Mouse (Mus musculus) forebrain, embryonic 10.5 days (tissue): Measurements from ENCODE around the gene Sqor. TPM values are rescaled to one million over a fixed set of nuclear protein-coding genes. Genes with fewer than 3 reads are reported as not detected.
A peak's percentile ranks its signal among the peaks of the same experiment; 100 is the strongest.

Source experiments
- DNase-seq: peaks from one replicate; pipeline ENCODE4 v3.0.0-alpha.2; 2017; ENCODE audit warnings: low spot score; ENCODE audit errors: extremely low spot score
- H3K27ac ChIP-seq: fragments of 300-500 bp; sonication (generic); 2 replicates; pipeline ENCODE4 v1.5.1; 2016; ENCODE audit warnings: mild to moderate bottlenecking
- H3K27me3 ChIP-seq: fragments of 300-500 bp; sonication (generic); 2 replicates; pipeline ENCODE4 v1.6.1; 2016; ENCODE audit warnings: mild to moderate bottlenecking; ENCODE audit not compliant: poor library complexity, severe bottlenecking
- H3K36me3 ChIP-seq: fragments of 300-500 bp; sonication (generic); replicated peaks from 2 replicates; pipeline ENCODE4 v1.6.1; 2016; ENCODE audit warnings: mild to moderate bottlenecking, moderate library complexity
- H3K4me1 ChIP-seq: fragments of 300-500 bp; sonication (generic); 2 replicates; pipeline ENCODE4 v1.6.1; 2016
- H3K4me3 ChIP-seq: fragments of 300-500 bp; sonication (generic); 2 replicates; pipeline ENCODE4 v1.5.1; 2016; ENCODE audit warnings: mild to moderate bottlenecking, moderate library complexity
- H3K9me3 ChIP-seq: fragments of 300-500 bp; sonication (generic); 2 replicates; pipeline ENCODE4 v1.6.1; 2016; ENCODE audit warnings: mild to moderate bottlenecking, moderate library complexity
- WGBS: fragments of 180-500 bp; shearing (Covaris S2); methylation state at CpG from one replicate; pipeline ENCODE4 v1.1.7; 2016; 5-methylcytosine and 5-hydroxymethylcytosine counted together
- polyA plus RNA-seq: library from polyadenylated mRNA; unstranded; fragments of >200 nt; fragmentation: Nextera tagmentation; extraction: Ambion mirVana; gene quantifications from 2 replicates; pipeline ENCODE4 v1.2.1, GENCODE M21; 2016

Gene Sqor
- polyA plus RNA-seq, 1 experiment from 2014 or later: 2.8 TPM

DNA sequence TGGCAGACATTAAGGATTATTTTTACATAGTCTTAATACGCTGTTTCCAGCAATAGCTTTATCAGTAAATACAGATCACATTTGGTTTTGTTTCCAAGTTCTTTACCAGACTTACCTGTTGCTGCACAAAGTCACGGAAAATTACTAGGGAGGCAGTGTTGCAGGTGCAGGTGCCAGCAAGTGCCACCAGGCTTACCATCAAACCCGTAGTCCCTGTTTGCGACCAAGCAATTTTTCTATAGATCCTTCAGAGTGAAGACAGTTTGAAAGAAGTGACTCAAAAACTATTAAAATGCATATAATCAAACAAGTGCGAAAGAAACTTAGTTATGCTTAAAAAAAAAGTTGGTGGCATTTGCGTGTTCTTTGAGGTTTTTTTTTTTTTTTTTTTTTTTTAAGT, 511 bp upstream of the Sqor start:
- H3K27ac ChIP-seq: no peak overlapping the region
- no peak for DNase-seq
- H3K4me3 ChIP-seq: peak overlapping the region; percentile 64
- H3K36me3 ChIP-seq: no peaks in the 10 kb centered on the region
- H3K27me3 ChIP-seq: peaks cover 48% of the 10 kb centered on the region
- no peaks in the 10 kb centered on the region for H3K9me3 ChIP-seq
- 50% methylated on average over 6 of the region's 6 CpGs for WGBS
- peaks cover 10% of the 10 kb centered on the region for H3K4me1 ChIP-seq

DNA sequence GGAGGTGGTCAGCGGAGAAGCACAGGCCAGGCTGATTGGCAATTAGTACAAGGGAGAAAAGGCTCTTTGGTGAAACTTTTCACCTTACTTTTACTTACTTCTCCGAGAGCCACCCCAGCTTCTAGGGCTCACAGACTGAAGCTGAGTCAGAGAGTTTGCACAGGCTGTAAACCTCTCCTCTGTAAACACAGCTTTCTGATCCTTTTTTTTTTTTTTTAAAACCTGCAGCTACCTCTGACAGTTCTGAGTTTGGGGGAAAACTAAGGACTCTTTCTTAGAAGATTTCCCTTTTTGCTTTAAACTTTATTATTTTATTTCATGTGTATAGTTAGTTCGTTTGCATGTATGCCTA, 733 bp downstream of the Sqor start:
- no peak for DNase-seq

DNA sequence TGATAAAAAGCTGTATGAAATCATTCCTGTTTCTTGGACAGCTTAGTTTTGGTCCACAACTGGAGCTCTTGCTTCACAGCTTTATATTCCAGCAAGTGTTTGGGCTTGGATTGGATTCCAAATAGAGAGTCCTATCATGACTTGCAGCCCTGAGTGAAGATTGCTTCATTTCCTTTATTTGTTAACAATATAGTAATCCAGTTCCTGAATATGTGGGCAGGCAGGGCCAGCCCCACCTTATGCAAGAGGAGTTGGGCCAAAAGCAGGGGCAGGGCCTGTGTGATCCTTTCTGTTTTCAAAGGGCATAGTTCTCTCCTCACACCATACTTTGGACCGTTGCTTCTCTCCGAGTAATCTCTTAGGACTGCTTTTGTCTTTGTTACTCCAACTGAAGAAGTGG, 6.0 kb downstream of the Sqor start:
- H3K27ac ChIP-seq: no peak overlapping the region
- H3K4me3 ChIP-seq: no peak overlapping the region
- no peak for DNase-seq
- no peaks in the 10 kb centered on the region for H3K4me1 ChIP-seq
- no peaks in the 10 kb centered on the region for H3K9me3 ChIP-seq
- WGBS: 89% methylated on average over 2 of the region's 2 CpGs
- H3K36me3 ChIP-seq: no peaks in the 10 kb centered on the region
- H3K27me3 ChIP-seq: peaks cover 13% of the 10 kb centered on the region

More for the DNA sequence above, 733 bp downstream of the Sqor start:
- WGBS: 34% methylated on average over 3 of the region's 3 CpGs
- H3K27me3 ChIP-seq: peaks cover 48% of the 10 kb centered on the region
- H3K4me1 ChIP-seq: peaks cover 10% of the 10 kb centered on the region
- no peaks in the 10 kb centered on the region for H3K9me3 ChIP-seq
- H3K36me3 ChIP-seq: no peaks in the 10 kb centered on the region
- peak overlapping the region; percentile 64 for H3K4me3 ChIP-seq
- H3K27ac ChIP-seq: no peak overlapping the region

DNA sequence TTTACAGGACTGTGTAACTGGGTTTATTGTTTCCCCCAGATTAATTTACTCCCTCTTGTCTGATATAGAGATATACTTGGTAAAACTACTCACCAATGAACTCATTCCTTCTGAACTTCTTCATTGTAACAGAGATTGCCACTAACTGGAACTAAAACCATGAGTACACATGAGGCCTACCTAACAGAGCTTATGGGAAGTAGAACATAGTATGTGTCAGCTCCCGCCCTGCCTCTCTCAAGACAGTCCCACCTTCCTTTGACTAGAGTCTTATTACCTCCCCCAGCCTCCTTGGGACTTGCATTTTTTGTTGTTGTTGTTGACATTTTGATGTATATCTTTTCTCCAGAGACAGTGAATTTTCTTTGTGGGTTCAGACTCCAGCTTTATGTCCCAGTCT, 7.9 kb downstream of the Sqor start:
- 93% methylated on average over 1 of the region's 1 CpGs for WGBS
- no peaks in the 10 kb centered on the region for H3K27me3 ChIP-seq

DNA sequence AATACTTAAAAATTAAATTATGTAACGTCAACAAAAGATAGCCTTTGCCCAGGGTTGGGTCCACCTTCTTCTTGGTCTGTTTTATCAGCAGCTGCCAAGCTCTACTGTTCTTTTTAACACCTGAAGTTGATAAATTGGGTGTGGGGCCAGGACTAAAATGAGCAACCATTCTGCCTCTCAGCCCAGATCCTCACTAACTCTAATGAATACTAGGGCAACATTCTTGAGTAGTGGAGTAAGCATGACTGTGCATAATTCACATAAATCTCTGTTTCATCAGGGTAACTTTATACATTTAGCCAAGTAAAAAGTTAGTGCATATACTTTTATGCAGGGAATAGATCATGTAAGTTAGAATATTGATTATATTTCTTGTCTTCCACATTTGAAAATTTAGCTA, 10.5 kb downstream of the Sqor start:
- no peaks in the 10 kb centered on the region for H3K27me3 ChIP-seq
- WGBS: 88% methylated on average over 1 of the region's 1 CpGs
- no peak overlapping the region for H3K27ac ChIP-seq
- H3K9me3 ChIP-seq: no peaks in the 10 kb centered on the region
- H3K36me3 ChIP-seq: no peaks in the 10 kb centered on the region
- DNase-seq: no peak
- H3K4me1 ChIP-seq: no peaks in the 10 kb centered on the region
- H3K4me3 ChIP-seq: no peak overlapping the region

More for the DNA sequence above, 7.9 kb downstream of the Sqor start:
- H3K4me1 ChIP-seq: no peaks in the 10 kb centered on the region
- no peaks in the 10 kb centered on the region for H3K36me3 ChIP-seq
- no peaks in the 10 kb centered on the region for H3K9me3 ChIP-seq
- H3K4me3 ChIP-seq: no peak overlapping the region
- no peak for DNase-seq
- no peak overlapping the region for H3K27ac ChIP-seq

DNA sequence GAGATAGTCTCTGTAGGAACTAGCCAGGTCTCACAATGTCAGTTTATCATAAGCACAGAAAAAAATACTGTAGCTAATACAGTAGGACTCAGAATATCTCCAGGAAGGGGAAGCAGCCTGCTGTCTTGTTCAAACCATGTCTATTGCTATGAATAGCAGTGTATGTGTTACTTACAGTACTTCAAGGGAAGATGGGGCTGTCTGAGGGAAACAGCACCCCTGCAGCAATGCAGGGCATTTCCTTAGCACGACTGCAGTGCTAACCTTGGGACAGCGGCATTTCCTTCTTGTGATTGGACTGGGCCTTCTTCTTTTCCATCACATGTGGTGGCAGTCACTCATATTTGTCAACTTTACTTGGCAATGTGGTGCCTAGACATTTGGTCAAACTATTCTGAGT, 11.8 kb downstream of the Sqor start:
- Histone ChIP-seq H3K36me3 (no peaks in the 10 kb centered on the region), H3K4me1 (no peaks in the 10 kb centered on the region), H3K27ac (no peak overlapping the region), H3K9me3 (no peaks in the 10 kb centered on the region), H3K4me3 (no peak overlapping the region), H3K27me3 (no peaks in the 10 kb centered on the region)
- 82% methylated on average over 2 of the region's 2 CpGs for WGBS
- DNase-seq: no peak

DNA sequence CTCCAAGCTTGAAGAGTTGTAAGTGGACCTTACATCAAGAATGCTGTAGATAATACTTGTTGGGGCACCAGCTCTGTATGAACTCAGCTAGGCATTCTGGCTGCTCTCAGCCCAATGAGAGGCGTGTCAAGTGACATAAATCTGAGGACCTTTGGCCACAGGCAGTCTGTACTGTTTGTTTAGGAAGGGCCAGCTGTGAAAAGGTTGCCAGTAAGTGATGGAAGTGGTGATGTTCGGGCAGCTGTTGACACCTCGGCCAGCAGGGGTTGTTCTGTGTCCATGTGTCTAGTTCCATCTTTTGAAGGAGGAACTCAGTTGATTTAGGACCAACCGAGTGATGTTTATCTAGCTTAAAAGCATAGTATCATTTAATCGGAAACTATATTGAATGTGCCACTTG, 14.9 kb downstream of the Sqor start:
- H3K4me3 ChIP-seq: no peak overlapping the region
- no peaks in the 10 kb centered on the region for H3K36me3 ChIP-seq
- 81% methylated on average over 5 of the region's 5 CpGs for WGBS
- no peaks in the 10 kb centered on the region for H3K27me3 ChIP-seq
- no peak overlapping the region for H3K27ac ChIP-seq
- DNase-seq: no peak
- H3K9me3 ChIP-seq: no peaks in the 10 kb centered on the region
- H3K4me1 ChIP-seq: no peaks in the 10 kb centered on the region

DNA sequence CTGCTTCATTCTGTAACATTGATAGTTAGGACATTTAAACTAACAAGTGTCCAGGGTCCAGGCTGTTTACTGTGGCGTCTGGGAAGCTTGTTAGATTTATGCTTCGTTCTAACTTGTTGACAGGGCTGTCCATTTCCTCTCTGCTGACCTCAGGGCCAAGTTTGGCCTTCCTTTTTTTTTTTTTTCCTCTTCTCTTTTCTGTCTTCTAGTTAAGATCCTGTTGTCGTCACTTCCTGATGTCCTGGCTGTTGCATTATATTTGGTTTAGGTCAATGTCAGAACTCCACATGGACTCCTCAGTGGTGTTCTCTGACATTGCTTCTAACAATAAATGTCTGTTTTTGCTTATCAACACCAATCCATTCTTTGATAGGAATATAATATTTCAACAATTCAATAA, 15.4 kb downstream of the Sqor start:
- Histone ChIP-seq H3K4me1 (no peaks in the 10 kb centered on the region), H3K27me3 (no peaks in the 10 kb centered on the region)
- WGBS: 80% methylated on average over 3 of the region's 3 CpGs

DNA sequence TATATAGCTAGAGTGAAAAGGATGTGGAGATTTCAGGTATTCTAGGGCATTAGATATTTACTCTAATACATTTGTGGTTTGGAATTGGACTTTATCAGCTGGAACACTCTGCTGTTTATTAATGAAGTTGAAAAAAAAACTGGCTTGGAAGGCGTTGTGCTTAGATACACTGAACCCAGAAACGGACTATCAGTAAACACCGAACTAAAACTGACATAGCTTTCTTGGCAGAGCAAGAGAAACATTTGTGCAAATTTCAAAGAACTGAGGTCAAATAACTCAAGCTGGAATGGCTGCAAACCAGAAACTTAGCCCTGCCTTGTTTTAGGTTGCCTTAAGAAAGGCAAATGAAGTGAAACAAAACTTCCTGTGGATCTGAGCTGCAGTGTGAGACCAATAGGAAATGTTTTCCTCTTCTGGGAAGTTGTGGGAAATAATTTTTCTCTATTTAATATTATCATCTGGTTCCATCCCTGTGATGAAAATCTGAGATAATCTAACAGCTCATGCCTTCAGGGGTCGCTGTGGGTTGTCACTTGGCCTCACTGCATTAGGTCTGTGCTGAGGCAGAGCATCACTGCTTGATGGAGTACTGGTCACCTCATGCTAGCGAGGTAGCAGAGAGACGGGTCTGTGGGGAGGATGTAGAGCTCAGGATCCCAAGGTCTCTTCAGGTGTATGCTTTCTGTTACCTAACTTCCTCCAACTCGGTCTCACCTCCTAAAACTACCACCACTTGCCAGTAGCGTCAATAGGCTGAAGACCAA, 16.7 kb downstream of the Sqor start:
- no peaks in the 10 kb centered on the region for H3K27me3 ChIP-seq
- H3K4me1 ChIP-seq: no peaks in the 10 kb centered on the region
- no peaks in the 10 kb centered on the region for H3K9me3 ChIP-seq
- DNase-seq: no peak
- WGBS: 81% methylated on average over 8 of the region's 8 CpGs
- H3K36me3 ChIP-seq: no peaks in the 10 kb centered on the region
- H3K4me3 ChIP-seq: no peak overlapping the region
- no peak overlapping the region for H3K27ac ChIP-seq

More for the DNA sequence above, 15.4 kb downstream of the Sqor start:
- H3K4me3 ChIP-seq: no peak overlapping the region
- no peak overlapping the region for H3K27ac ChIP-seq
- H3K9me3 ChIP-seq: no peaks in the 10 kb centered on the region
- DNase-seq: no peak
- H3K36me3 ChIP-seq: no peaks in the 10 kb centered on the region

DNA sequence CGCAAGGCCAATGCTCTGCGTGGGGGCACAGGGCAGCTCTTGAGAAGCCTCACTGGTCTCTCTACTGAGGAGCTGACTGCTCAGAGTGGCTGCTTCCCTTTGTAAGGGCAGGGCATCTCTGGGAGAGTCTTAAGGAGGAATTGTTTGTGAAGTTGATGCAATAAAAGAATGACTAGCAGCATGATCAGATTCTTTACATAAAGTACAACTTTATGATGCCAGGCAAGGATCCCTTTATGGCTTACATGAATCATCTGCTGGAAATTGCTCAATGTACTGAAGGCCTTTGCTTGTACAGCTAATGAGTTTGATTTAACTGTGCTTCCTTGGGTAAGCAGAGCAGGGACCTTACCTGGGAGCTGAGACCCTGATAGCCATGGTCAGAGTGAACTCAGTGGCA, 18.7 kb downstream of the Sqor start:
- H3K36me3 ChIP-seq: no peaks in the 10 kb centered on the region
- no peak overlapping the region for H3K4me3 ChIP-seq
- WGBS: 86% methylated on average over 2 of the region's 2 CpGs
- no peak overlapping the region for H3K27ac ChIP-seq
- no peaks in the 10 kb centered on the region for H3K27me3 ChIP-seq
- H3K4me1 ChIP-seq: no peaks in the 10 kb centered on the region
- H3K9me3 ChIP-seq: no peaks in the 10 kb centered on the region
- no peak for DNase-seq

DNA sequence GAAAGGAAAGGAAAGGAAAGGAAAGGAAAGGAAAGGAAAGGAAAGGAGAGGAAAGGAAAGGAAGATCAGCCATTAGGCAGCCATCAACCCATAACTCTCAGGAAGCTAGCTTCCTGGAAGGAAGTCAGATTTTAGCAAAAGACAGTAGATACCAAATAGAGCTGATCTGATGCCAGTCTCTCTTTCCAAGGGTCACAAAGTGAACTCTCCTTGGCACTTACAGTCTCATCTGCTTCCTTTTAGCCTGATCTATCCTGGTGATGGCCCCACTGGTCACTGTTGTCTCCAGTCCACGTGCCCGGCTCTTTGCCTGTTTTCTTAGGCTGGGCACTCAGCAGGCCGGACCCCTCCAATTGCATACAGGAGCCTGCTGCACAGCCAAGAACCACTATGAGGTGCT, 19.7 kb downstream of the Sqor start:
- Histone ChIP-seq H3K27me3 (no peaks in the 10 kb centered on the region), H3K4me1 (no peaks in the 10 kb centered on the region), H3K9me3 (no peaks in the 10 kb centered on the region), H3K27ac (no peak overlapping the region), H3K36me3 (no peaks in the 10 kb centered on the region), H3K4me3 (no peak overlapping the region)
- DNase-seq: no peak
- 94% methylated on average over 3 of the region's 3 CpGs for WGBS

DNA sequence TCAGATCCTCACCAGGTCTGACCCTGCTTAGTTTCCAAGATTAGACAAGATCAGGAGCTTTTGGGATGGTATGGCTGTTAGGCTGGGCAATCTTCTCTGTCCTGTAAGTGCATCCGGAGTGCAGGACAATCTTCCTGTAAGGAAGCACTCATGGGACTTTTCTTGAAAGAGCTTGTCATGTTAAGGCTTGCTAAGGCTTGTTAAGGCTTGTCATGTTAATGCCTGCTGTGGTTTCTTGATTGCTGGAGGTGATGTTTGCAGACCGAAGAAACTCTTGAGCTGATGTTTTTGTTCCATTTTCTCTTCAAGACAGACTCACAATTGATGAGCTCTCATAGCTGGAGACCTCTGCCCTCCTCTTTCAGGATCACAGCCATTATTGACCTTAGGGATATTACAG, 21.1 kb downstream of the Sqor start:
- Histone ChIP-seq H3K4me3 (no peak overlapping the region), H3K36me3 (no peaks in the 10 kb centered on the region), H3K9me3 (no peaks in the 10 kb centered on the region), H3K27ac (no peak overlapping the region), H3K4me1 (no peaks in the 10 kb centered on the region), H3K27me3 (no peaks in the 10 kb centered on the region)
- DNase-seq: no peak
- WGBS: 92% methylated on average over 2 of the region's 2 CpGs

DNA sequence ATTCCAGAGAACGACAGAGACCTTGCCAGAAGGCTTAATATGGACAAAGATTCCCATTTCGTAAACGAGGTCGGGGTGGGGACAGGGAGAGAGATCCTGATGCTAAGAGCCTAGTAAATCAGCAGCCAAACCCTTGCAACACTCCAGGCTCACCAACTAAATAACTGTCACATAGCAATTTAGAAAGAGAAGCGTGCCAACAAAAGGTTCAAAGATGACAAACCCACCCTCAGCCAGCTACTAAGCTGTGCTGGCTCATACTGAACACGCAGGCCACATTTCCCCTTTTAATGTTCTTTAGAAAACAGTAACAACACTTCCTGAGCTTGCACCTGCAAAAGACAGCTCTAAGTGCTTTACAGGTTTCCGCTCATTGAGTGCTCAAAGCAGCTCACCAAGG, 24.3 kb downstream of the Sqor start:
- 85% methylated on average over 7 of the region's 7 CpGs for WGBS
- Histone ChIP-seq H3K36me3 (no peaks in the 10 kb centered on the region), H3K9me3 (no peaks in the 10 kb centered on the region), H3K4me3 (no peak overlapping the region), H3K4me1 (no peaks in the 10 kb centered on the region), H3K27me3 (no peaks in the 10 kb centered on the region), H3K27ac (no peak overlapping the region)
- DNase-seq: no peak

DNA sequence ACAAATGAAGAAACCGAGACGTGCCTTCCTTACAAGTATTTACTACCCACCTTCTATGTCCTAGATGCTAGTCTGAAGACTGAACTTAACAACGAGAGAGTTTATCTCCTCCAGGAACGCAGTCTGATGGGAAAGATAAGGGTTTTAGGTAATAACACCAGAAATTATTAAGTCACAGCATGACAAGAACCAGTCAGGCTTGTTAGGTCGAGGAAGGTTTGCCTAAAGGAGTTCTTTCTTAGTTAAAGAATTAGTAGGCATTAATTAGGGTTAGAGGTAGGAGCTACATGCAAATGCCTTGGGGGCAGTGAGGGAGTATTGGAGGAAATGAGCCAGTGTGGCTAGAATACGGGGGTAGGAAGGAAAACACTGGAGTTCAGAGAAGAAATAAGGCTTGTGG, 24.7 kb downstream of the Sqor start:
- no peaks in the 10 kb centered on the region for H3K36me3 ChIP-seq
- no peak overlapping the region for H3K4me3 ChIP-seq
- H3K4me1 ChIP-seq: no peaks in the 10 kb centered on the region
- DNase-seq: no peak
- 72% methylated on average over 6 of the region's 6 CpGs for WGBS
- no peak overlapping the region for H3K27ac ChIP-seq
- no peaks in the 10 kb centered on the region for H3K27me3 ChIP-seq
- H3K9me3 ChIP-seq: no peaks in the 10 kb centered on the region
